Mouse (Mus musculus): ENCODE measurements around the gene Cmip.

- no peak for TF ChIP-seq FLI1 (IDR thresholded peaks at IDR 0.05; ENCODE audit: low read length)
- TF ChIP-seq GATA1 (IDR thresholded peaks at IDR 0.05; ENCODE audit: borderline replicate concordance, low read length): no peak
These were observed 207.7 kb downstream of the Cmip start for GRCm38 (mm10) chr8:117464525-117464924.
